Mouse (Mus musculus) heart, adult 11 months (tissue): Measurements from ENCODE around the gene Itih1.
A peak's percentile ranks its signal among the peaks of the same experiment; 100 is the strongest.

ENCODE experiments used
- DNase-seq: peaks from one replicate; pipeline ENCODE4 v3.0.0; 2022

Gene Itih1

DNA sequence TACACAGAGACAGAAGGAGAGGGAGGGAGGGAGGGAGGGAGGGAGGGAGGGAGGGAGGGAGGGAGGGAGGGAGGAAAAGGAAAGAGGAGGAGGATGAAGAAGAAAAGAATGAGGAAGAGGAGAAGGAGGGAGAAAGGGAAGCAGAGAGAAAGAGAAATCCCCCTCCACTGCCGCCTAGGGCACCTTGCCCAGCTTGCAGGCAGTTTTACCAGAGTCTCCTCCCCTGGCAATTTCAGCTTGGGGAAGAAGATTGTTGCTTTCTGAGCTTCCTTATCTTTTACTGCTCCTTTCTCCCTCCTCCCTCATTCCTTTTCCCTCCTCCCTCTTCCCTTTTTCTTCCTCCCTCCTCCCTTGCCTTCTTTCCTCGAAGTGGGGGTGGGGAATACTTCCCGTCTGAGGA lies 40.1 kb downstream of the Itih1 start:
- DNase-seq = peak; percentile 74

DNA sequence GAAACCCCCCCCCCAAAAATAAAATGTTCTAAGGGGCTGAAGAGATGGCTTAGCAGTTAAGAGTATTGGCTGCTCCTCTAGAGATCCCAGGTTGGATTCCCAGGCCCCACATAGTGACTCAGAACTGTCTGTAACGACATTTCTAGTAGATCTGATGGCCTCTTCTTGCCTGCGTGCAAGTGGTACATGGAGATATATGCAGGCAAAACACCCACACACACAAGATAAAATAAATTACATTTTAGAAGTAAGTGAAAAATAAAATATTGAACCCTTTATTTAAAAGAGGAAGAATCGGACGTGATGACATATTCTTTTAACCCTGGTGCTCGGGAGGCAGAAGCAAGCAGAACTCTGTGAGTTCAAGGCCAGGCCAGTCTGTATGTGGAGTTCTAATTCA lies 40.5 kb downstream of the Itih1 start:
- peak; percentile 57 for DNase-seq

DNA sequence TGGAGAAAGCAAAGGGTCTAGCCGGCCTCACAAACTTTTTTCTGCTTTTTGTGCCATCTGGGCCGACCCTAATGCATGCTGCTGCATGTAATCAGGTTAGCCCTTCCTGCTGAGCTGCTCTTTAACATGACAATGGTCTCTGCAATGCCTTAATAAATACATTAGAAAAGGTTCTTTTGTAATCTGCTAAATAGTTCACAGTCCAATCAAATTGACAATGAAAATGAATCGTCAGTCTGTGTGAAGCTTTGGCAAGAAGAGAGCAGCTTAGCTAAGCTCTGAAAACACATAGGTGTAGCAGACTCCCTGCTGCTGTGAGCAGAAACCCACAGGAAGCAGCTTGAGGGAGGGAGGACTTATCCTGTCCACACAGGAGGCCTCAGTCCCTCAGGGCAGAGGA lies 43.1 kb downstream of the Itih1 start:
- no peak for DNase-seq

DNA sequence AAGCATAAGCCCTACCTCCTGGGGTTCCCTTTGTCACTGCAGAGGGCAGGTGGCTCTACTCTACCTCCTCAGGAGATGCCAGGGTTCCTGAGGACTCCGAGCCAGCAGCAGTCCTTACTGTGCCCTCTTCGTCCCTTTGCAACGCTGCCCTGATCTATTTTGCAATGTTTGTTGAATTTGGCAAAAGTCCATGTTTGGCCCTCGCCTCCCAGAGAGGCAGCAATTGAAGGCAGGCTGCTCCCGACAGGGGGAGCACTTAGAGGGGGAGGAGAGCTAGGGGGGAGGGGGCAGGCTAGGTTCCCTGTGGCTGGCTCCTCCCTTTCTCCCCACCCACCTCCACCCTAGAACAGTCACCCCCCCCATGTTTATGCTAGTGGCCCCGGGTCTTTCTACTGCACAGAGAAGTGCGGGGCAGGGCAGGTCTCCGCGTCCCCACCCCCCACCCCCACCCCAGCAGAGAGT lies 54.8 kb downstream of the Itih1 start:
- peak; percentile 97 for DNase-seq

DNA sequence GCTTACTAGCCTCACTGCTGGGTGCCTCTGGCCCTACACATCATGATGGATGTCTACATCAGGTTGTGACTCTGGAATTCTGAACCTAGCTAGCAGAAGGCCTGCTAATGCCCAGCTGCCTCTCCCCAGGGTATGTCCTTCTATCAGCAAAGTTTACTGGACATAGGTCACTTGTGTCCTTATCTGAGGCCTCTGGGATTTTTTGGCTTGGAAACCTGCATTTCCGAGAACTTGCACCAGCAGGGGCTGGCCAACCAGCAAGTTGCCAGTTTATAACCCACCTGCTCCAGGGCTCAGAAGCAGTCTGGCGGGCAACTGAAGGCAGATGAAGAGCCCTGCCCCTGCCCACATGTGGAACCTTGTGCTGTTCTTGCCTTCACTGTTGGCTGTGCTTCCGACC lies 56.9 kb downstream of the Itih1 start, which contains the start of gene Itih4:
Gene Itih4 (plus strand): TSS at position 273 of the 400 bp plus-strand sequence.
- no peak for DNase-seq

DNA sequence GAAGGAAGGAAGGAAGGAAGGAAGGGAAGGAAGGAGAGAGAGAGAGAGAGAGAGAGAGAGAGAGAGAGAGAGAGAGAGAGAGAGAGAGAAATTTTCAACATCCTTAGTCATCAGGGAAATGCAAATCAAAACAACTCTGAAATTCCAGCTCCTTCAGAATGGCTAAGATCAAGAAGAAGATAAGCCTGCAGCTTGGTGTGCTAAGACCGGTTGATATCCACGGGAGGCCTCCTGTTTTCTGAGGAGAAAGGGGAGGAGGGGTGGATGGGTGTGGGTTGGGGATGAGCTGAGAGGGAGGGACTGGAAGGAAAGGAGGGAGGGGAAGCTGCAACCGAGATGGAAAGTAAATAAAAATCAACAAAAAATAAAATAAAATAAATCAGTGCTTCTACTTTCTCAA lies 57.8 kb downstream of the Itih1 start:
- DNase-seq = no peak

DNA sequence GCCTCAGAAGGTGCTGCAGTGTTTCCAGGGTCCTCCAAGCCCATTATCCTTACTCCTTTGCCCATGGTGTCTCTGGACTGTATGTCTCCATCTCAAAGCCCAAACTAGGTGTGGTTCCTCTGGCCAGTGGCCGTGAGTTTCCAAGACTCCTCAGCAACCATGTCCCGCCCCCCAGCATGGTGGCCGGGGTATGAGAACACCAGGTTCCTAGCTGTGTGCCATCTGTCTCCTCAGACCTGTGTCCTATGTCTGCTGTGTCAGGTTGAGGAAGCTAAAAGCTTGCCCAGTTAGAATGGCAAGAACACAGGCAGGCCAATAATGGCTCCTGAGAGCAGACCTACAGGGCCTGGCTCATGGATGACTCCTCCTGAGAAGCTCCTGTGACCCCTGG lies 61.4 kb downstream of the Itih1 start:
- peak; percentile 92 for DNase-seq

DNA sequence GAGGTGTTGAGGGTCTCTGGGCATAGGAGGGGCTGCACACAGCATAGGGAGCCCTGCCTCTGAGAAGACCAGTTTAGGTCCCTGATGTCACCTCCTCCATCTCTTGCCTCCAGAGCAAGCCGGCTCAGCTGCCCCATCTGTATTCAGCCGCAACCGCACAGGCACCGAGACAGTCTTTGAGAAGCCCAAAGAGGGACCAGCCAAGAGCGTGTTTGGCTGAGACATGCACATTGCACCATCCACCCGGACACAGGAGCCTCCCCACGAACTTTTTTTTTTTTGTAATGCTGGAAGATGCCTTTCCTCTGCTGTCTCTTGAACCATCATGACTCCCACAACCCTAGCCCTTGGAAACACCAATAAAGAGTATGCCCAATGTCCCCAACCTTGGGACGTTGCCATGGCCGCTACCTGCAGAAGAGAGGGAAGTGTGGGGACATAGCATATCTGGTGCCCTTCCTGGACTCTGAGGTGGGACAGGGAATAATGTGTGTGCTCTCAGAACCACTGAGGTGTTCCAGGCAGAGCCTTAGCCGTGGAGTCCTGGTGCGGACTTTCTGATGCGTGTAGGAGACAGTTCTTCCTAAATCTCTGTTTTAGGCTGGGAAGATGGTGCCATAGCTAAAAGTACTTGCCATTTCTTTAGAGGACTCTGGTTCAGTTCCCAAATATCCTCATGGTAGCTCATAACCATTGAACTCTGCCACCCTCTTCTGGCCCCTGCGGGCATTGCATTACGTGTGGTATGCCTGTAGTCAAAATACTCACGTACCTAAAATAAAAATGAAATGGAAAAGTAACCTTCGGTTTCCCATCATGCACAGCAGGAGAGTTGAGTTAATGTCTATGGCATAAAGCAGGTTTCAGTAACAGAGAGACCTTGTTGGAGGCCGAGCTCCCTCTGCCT lies 62.0 kb downstream of the Itih1 start:
- peak; percentile 94 for DNase-seq

DNA sequence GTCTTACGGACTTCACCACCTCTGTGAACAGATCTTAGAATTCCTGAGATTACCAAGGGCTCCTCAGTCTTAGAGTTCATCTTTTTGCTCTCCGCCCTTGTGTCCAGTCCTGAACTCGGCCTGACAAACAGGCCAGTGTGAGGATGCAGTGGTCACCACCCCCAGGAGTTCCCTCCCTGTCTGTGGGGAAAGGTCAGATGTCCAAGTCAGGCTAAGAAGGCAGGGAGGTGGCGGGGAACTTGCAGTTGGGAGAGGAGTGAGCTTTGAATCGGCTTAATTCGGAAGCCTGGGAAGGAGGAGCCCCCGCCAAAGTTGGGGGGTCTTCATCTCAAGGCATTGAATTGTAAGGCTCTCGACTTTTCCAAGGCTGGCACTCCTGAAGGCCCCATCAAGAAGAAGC lies 62.8 kb downstream of the Itih1 start:
- peak; percentile 94 for DNase-seq

DNA sequence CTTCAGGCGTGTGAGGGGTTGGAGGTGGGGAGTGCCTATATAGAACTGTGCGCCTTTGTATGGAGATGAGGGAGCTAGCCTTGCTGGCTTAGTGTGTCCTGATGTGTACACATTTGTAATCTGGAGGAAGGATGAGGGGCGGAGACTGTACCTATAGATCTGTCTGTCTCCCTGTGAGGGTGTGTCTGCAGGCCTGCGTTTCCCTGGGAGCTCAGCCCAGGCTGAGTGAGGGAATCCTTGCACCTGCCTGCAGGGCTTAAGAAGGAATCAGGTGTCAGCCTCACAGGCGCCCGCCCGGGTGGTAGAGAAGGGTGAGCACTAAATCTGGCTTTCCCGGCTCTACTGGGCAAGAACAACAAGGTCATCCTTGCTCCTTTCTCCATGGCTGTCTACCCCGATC lies 63.3 kb downstream of the Itih1 start:
- DNase-seq = peak; percentile 91
